Mouse (Mus musculus): ENCODE data around the gene Pdia4.
A peak's percentile ranks its signal among the peaks of the same experiment; 100 is the strongest.
"Not testable (repeated sequence)": the region's sequence is repeated elsewhere in the genome, so short reads cannot be mapped to it uniquely, and the experiment has no call there.

Pdia4 gene

GRCm38 (mm10) chr6:47810181-47810580 is 3.0 kb downstream of the Pdia4 start:
- DNase-seq (ENCODE audit: low spot score): no peak

- DNase-seq (ENCODE audit: low spot score): no peak
Measured at GRCm38 (mm10) chr6:47809053-47809452, 4.2 kb downstream of the Pdia4 start.

- DNase-seq (ENCODE audit: low spot score): no peak
Measured at GRCm38 (mm10) chr6:47808545-47808944, 4.7 kb downstream of the Pdia4 start.

- no peak for DNase-seq (ENCODE audit: low spot score)
Measured at GRCm38 (mm10) chr6:47807419-47807818, 5.8 kb downstream of the Pdia4 start.

- DNase-seq (ENCODE audit: low spot score): no peak
Measured at GRCm38 (mm10) chr6:47805520-47805919, 7.7 kb downstream of the Pdia4 start.

- no peak for DNase-seq (ENCODE audit: low spot score)
Measured at GRCm38 (mm10) chr6:47799079-47799478, 14.2 kb downstream of the Pdia4 start.

- no peak for DNase-seq (ENCODE audit: low spot score)
Measured at GRCm38 (mm10) chr6:47794106-47794830, 19.0 kb downstream of the Pdia4 start.

- no peak for DNase-seq (ENCODE audit: low spot score)
Measured at GRCm38 (mm10) chr6:47793284-47793683, 19.9 kb downstream of the Pdia4 start.

- no peak for DNase-seq (ENCODE audit: low spot score)
Measured at GRCm38 (mm10) chr6:47792533-47792932, 20.7 kb downstream of the Pdia4 start.

- DNase-seq (ENCODE audit: low spot score): no peak
Measured at GRCm38 (mm10) chr6:47790745-47791144, 22.5 kb downstream of the Pdia4 start.

GRCm38 (mm10) chr6:47788821-47789220 is 24.4 kb downstream of the Pdia4 start:
- no peak for DNase-seq (ENCODE audit: low spot score)

- DNase-seq (ENCODE audit: low spot score): peak; percentile 84
Measured at GRCm38 (mm10) chr6:47787941-47788736, 25.1 kb downstream of the Pdia4 start.

- DNase-seq (ENCODE audit: low spot score): no peak
Measured at GRCm38 (mm10) chr6:47784707-47785412, 28.4 kb downstream of the Pdia4 start.

- peak; percentile 30 for DNase-seq (ENCODE audit: low spot score)
Measured at GRCm38 (mm10) chr6:47781091-47781968, 31.9 kb downstream of the Pdia4 start.

- no peak for DNase-seq (ENCODE audit: low spot score)
Measured at GRCm38 (mm10) chr6:47780576-47781013, 32.6 kb downstream of the Pdia4 start.

- DNase-seq (ENCODE audit: low spot score): peak; percentile 4
Measured at GRCm38 (mm10) chr6:47771760-47772159, 41.5 kb downstream of the Pdia4 start.

- DNase-seq (ENCODE audit: low spot score): peak; percentile 1
Measured at GRCm38 (mm10) chr6:47771113-47771512, 42.1 kb downstream of the Pdia4 start.

GRCm38 (mm10) chr6:47769861-47770260 is 43.4 kb downstream of the Pdia4 start:
- DNase-seq (ENCODE audit: low spot score): peak; percentile 10

- not testable (repeated sequence) for DNase-seq (ENCODE audit: low spot score)
Measured at GRCm38 (mm10) chr6:47768520-47768919, 44.7 kb downstream of the Pdia4 start.

- not testable (repeated sequence) for DNase-seq (ENCODE audit: low spot score)
Measured at GRCm38 (mm10) chr6:47767355-47767754, 45.9 kb downstream of the Pdia4 start.

GRCm38 (mm10) chr6:47762686-47763085 is 50.5 kb downstream of the Pdia4 start:
- DNase-seq (ENCODE audit: low spot score): peak; percentile 3

GRCm38 (mm10) chr6:47759406-47759805 is 53.8 kb downstream of the Pdia4 start:
- DNase-seq (ENCODE audit: low spot score): peak; percentile 3

All from testis, postnatal 14 days (tissue).